Mouse (Mus musculus): ENCODE results near the gene Alyref. TPM values are rescaled to one million over a fixed set of nuclear protein-coding genes. Genes with fewer than 3 reads are reported as not detected.
A peak's percentile ranks its signal among the peaks of the same experiment; 100 is the strongest.

The Alyref gene
- polyA plus RNA-seq, 1 experiment = not detected

DNA sequence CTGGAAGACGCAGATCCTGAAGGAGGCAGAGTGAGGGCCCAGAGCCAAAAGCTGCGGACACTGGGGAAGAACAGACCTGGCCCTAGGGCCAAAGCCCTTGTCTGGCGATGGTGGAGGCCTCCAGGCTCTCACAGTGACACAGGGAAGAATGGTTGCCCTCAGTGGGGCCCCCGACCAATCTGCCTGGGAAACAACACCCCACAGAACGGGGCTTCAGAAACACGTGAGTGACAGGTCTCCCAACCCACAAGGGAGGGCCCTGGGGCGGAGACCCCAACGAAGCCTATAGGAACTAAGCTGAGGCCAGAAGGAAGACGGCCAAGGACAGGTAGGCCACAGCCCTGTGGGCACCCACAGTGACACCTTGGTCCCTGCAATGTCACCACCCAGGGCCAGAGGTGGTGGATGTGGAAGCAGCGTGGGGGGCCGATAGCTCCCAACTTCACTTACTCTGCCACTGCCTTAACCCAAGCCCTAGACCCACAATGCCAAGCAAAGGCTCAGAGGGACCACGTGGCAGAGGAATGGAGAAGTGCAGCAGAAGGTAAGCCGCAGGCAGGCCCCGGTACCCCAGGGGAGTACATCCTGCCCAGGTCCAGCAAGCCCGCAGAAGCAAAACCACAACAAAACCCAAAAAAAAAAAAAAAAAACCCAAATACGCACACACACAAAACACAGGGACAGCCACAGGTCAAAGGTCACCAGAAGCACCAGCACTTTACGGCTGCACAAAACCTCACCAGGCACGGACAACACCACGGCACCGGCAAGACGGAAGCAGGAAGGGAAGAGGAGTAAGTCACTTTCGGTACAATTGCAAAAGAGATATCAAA lies 29.5 kb upstream of the Alyref start:
- peaks cover 44% of the 10 kb centered on the region for H3K4me1 ChIP-seq (ENCODE audit: control insufficient read depth, insufficient read depth, low read length)
- WGBS = 83% methylated on average over 22 of the region's 22 CpGs
- no peak overlapping the region for H3K4me3 ChIP-seq (ENCODE audit: insufficient read depth, low read depth, low read length)
- H3K27ac ChIP-seq (ENCODE audit: insufficient read depth, low read depth, low read length) = no peak overlapping the region
- TF ChIP-seq CTCF (IDR thresholded peaks at IDR 0.05; ENCODE audit: insufficient read depth, low read depth, low read length) (no peak), POLR2A (IDR thresholded peaks at IDR 0.05; ENCODE audit: insufficient read depth, low read depth, low read length) (no peak)

- Histone ChIP-seq H3K4me3 (ENCODE audit: insufficient read depth, low read depth, low read length) (no peak overlapping the region), H3K4me1 (ENCODE audit: control insufficient read depth, insufficient read depth, low read length) (peaks cover 42% of the 10 kb centered on the region), H3K27ac (ENCODE audit: insufficient read depth, low read depth, low read length) (no peak overlapping the region)
- no peak for TF ChIP-seq CTCF (IDR thresholded peaks at IDR 0.05; ENCODE audit: insufficient read depth, low read depth, low read length)
- no peak for TF ChIP-seq POLR2A (IDR thresholded peaks at IDR 0.05; ENCODE audit: insufficient read depth, low read depth, low read length)
- 83% methylated on average over 11 of the region's 11 CpGs for WGBS
Observed at GRCm38 (mm10) chr11:120626785-120627467, 28.8 kb upstream of the Alyref start.

- Histone ChIP-seq H3K4me3 (ENCODE audit: insufficient read depth, low read depth, low read length) (peak within 1 kb of the TSS; percentile 90), H3K4me1 (ENCODE audit: control insufficient read depth, insufficient read depth, low read length) (peaks cover 29% of the 10 kb centered on the region), H3K27ac (ENCODE audit: insufficient read depth, low read depth, low read length) (0 out of 2 replicates have a peak within 1 kb of the TSS, but pooled peaks have one; percentile 22)
- WGBS = 12% methylated on average over 5 of the region's 5 CpGs
- TF ChIP-seq CTCF (IDR thresholded peaks at IDR 0.05; ENCODE audit: insufficient read depth, low read depth, low read length) = no peak
- no peak for TF ChIP-seq POLR2A (IDR thresholded peaks at IDR 0.05; ENCODE audit: insufficient read depth, low read depth, low read length)
Observed at GRCm38 (mm10) chr11:120625152-120625775, 27.1 kb upstream of the Alyref start, which contains the start of gene Sirt7. Sirt7 (minus strand) TSS chr11:120625240.

DNA sequence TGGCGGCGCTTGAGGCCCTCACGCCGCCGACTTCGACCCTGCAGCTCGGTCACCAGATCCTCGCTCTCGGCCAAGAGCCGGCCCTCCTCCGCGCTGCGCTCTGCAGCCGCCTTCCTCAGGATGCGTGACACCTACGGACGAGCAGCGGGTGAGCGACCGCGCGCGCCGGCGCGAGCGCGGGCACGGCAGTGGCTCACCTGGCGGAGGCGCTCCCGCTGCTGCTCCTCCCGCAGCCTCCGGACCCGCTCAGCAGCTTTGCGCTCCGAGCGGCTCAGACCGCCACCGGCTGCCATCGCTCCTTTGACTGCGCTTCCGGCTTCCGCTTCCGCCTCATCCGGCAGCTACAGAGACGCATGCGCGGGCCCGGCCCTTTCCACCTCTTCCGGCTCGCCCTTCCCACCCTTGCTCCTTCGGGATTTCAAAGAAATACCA lies 26.5 kb upstream of the Alyref start:
- under 1% methylated on average over 53 of the region's 53 CpGs for WGBS
- H3K4me3 ChIP-seq (ENCODE audit: insufficient read depth, low read depth, low read length) = peak overlapping the region; percentile 90
- H3K4me1 ChIP-seq (ENCODE audit: control insufficient read depth, insufficient read depth, low read length) = peaks cover 23% of the 10 kb centered on the region
- TF ChIP-seq CTCF (IDR thresholded peaks at IDR 0.05; ENCODE audit: insufficient read depth, low read depth, low read length) (no peak), POLR2A (IDR thresholded peaks at IDR 0.05; ENCODE audit: insufficient read depth, low read depth, low read length) (peak; percentile 70)
- no peak overlapping the region for H3K27ac ChIP-seq (ENCODE audit: insufficient read depth, low read depth, low read length)

DNA sequence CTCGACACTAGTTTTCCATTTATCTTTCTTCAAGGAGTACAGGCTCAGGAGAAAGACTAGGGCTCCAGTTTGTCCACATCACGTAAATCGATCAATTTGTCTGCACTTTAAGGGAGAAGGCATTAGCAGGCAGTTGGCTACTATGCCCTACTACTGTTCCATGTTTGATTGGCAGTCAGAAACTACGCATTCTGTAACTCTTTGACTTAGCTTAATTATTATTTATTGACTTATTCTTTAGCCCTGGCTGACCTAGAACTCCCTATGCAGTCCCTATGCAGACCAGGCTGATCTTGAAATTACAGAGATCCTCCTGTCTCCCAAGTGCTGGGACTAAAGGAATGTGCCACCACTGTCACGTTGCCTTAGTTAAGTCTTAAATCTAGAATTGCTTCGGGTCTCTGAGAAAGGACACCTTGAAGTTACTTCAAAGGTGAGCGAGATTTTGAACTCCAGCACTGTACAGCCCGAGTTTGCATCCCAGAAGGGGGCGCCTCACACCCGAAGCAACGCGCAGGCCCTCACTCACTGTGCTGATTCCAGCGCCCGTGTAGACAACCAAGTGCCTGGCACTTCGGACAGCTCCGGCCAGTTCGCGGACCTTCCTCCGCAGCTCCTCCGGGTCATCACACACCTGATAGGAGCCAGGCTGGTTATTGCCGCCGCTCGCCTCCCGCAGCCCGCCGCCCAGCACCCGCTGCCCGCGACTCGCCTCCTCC lies 26.0 kb upstream of the Alyref start:
- TF ChIP-seq CTCF (IDR thresholded peaks at IDR 0.05; ENCODE audit: insufficient read depth, low read depth, low read length) (peak; percentile 43; the same call in 1 of the 2 replicates), POLR2A (IDR thresholded peaks at IDR 0.05; ENCODE audit: insufficient read depth, low read depth, low read length) (no peak)
- Histone ChIP-seq H3K4me3 (ENCODE audit: insufficient read depth, low read depth, low read length) (peak overlapping the region; percentile 90), H3K4me1 (ENCODE audit: control insufficient read depth, insufficient read depth, low read length) (peaks cover 18% of the 10 kb centered on the region), H3K27ac (ENCODE audit: insufficient read depth, low read depth, low read length) (no peak overlapping the region)
- WGBS = 12% methylated on average over 29 of the region's 30 CpGs

DNA sequence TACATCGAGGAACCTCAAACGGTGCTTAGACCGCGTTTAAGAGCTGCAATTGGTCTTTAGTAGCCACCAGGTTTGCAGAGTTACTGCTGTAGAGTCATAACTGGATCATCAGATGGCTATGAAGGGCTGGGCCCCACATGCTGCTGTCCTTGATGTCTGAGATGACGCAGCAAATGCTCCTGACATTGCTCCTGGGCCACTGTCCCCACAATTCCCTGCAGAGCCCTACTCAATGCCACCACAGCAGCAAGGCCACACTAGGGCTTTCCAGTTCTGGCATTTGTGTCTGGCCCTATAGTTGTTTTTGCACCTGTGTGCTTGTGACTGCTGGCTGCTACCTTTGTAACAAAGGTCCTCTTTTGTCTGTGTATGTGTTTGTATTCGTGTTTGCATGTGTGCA lies 24.6 kb upstream of the Alyref start:
- TF ChIP-seq CTCF (IDR thresholded peaks at IDR 0.05; ENCODE audit: insufficient read depth, low read depth, low read length) = no peak

GRCm38 (mm10) chr11:120620195-120620594 lies 22.0 kb upstream of the Alyref start:
- H3K4me3 ChIP-seq (ENCODE audit: insufficient read depth, low read depth, low read length) = no peak overlapping the region
- peaks cover 22% of the 10 kb centered on the region for H3K4me1 ChIP-seq (ENCODE audit: control insufficient read depth, insufficient read depth, low read length)
- 91% methylated on average over 14 of the region's 14 CpGs for WGBS
- TF ChIP-seq CTCF (IDR thresholded peaks at IDR 0.05; ENCODE audit: insufficient read depth, low read depth, low read length) = no peak
- no peak for TF ChIP-seq POLR2A (IDR thresholded peaks at IDR 0.05; ENCODE audit: insufficient read depth, low read depth, low read length)
- no peak overlapping the region for H3K27ac ChIP-seq (ENCODE audit: insufficient read depth, low read depth, low read length)

More for the DNA sequence above, 24.6 kb upstream of the Alyref start:
- Histone ChIP-seq H3K27ac (ENCODE audit: insufficient read depth, low read depth, low read length) (no peak overlapping the region), H3K4me1 (ENCODE audit: control insufficient read depth, insufficient read depth, low read length) (peaks cover 18% of the 10 kb centered on the region), H3K4me3 (ENCODE audit: insufficient read depth, low read depth, low read length) (no peak overlapping the region)
- WGBS = 90% methylated on average over 6 of the region's 6 CpGs

Measured in olfactory bulb, adult 2 months (tissue).